Mouse (Mus musculus): ENCODE results near the gene Sdhaf4. TPM values are rescaled to one million over a fixed set of nuclear protein-coding genes. Genes with fewer than 3 reads are reported as not detected.

Gene Sdhaf4
- polyA plus RNA-seq, 1 experiment = 40.5 TPM

- Histone ChIP-seq H3K4me2 (ENCODE audit: low read depth) (no peak overlapping the region), H3K36me3 (ENCODE audit: control insufficient read depth, insufficient read depth) (no peaks in the 10 kb centered on the region), H3K4me3 (no peak overlapping the region), H3ac (ENCODE audit: control insufficient read depth, insufficient read length) (no peak overlapping the region), H3K27me3 (ENCODE audit: control insufficient read depth, insufficient read depth, insufficient read length) (peaks cover 5% of the 10 kb centered on the region), H3K79me2 (ENCODE audit: control insufficient read depth, insufficient read depth) (no peaks in the 10 kb centered on the region)
- no peak for TF ChIP-seq REST (IDR thresholded peaks at IDR 0.05; ENCODE audit: insufficient read depth, insufficient read length)
- TF ChIP-seq POLR2AphosphoS2 (IDR thresholded peaks at IDR 0.05; ENCODE audit: insufficient read length, low read depth) = no peak
- TF ChIP-seq MYOG (IDR thresholded peaks at IDR 0.05; ENCODE audit: control insufficient read depth in 1 of 3, insufficient read depth in 1 of 3, insufficient read length in 2 of 3, low read depth in 2 of 3) = no peak
- no peak for TF ChIP-seq MAX (IDR thresholded peaks at IDR 0.05; ENCODE audit: low read depth)
- TF ChIP-seq CEBPB (IDR thresholded peaks at IDR 0.05; ENCODE audit: insufficient read depth, poor library complexity, severe bottlenecking) = no peak
- no peak for TF ChIP-seq POLR2A (IDR thresholded peaks at IDR 0.05; ENCODE audit: insufficient read length, low read depth)
- no peak for TF ChIP-seq TCF12 (IDR thresholded peaks at IDR 0.05; ENCODE audit: insufficient read depth, poor library complexity, severe bottlenecking)
- TF ChIP-seq E2F4 (IDR thresholded peaks at IDR 0.05; ENCODE audit: insufficient read depth) = no peak
- TF ChIP-seq MYOD1 (IDR thresholded peaks at IDR 0.05; ENCODE audit: control insufficient read depth in 1 of 3, insufficient read length in 2 of 3, low read depth in 2 of 3) = no peak
- no peak for TF ChIP-seq SRF (IDR thresholded peaks at IDR 0.05; ENCODE audit: control insufficient read depth, insufficient read length, low read depth)
- TF ChIP-seq USF1 (IDR thresholded peaks at IDR 0.05; ENCODE audit: low read depth) = no peak
- TF ChIP-seq TCF3 (IDR thresholded peaks at IDR 0.05; ENCODE audit: insufficient read length, low read depth) = no peak
Measured at GRCm38 (mm10) chr1:23959415-23959732, 46.1 kb downstream of the Sdhaf4 start.

GRCm38 (mm10) chr1:23958668-23959414 lies 46.6 kb downstream of the Sdhaf4 start:
- Histone ChIP-seq H3ac (ENCODE audit: control insufficient read depth, insufficient read length) (no peak overlapping the region), H3K27me3 (ENCODE audit: control insufficient read depth, insufficient read depth, insufficient read length) (peaks cover 5% of the 10 kb centered on the region), H3K4me3 (no peak overlapping the region), H3K36me3 (ENCODE audit: control insufficient read depth, insufficient read depth) (no peaks in the 10 kb centered on the region), H3K4me2 (ENCODE audit: low read depth) (no peak overlapping the region), H3K79me2 (ENCODE audit: control insufficient read depth, insufficient read depth) (no peaks in the 10 kb centered on the region)
- no peak for TF ChIP-seq MAX (IDR thresholded peaks at IDR 0.05; ENCODE audit: low read depth)
- no peak for TF ChIP-seq MYOD1 (IDR thresholded peaks at IDR 0.05; ENCODE audit: control insufficient read depth in 1 of 3, insufficient read length in 2 of 3, low read depth in 2 of 3)
- TF ChIP-seq POLR2AphosphoS2 (IDR thresholded peaks at IDR 0.05; ENCODE audit: insufficient read length, low read depth) = no peak
- TF ChIP-seq CEBPB (IDR thresholded peaks at IDR 0.05; ENCODE audit: insufficient read depth, poor library complexity, severe bottlenecking) = no peak
- no peak for TF ChIP-seq MYOG (IDR thresholded peaks at IDR 0.05; ENCODE audit: control insufficient read depth in 1 of 3, insufficient read depth in 1 of 3, insufficient read length in 2 of 3, low read depth in 2 of 3)
- no peak for TF ChIP-seq E2F4 (IDR thresholded peaks at IDR 0.05; ENCODE audit: insufficient read depth)
- no peak for TF ChIP-seq USF1 (IDR thresholded peaks at IDR 0.05; ENCODE audit: low read depth)

- no peak for TF ChIP-seq TCF12 (IDR thresholded peaks at IDR 0.05; ENCODE audit: insufficient read depth, poor library complexity, severe bottlenecking)
- no peak for TF ChIP-seq REST (IDR thresholded peaks at IDR 0.05; ENCODE audit: insufficient read depth, insufficient read length)
- no peak for TF ChIP-seq SRF (IDR thresholded peaks at IDR 0.05; ENCODE audit: control insufficient read depth, insufficient read length, low read depth)
- TF ChIP-seq TCF3 (IDR thresholded peaks at IDR 0.05; ENCODE audit: insufficient read length, low read depth) = no peak
- TF ChIP-seq POLR2A (IDR thresholded peaks at IDR 0.05; ENCODE audit: insufficient read length, low read depth) = no peak
- no peak for TF ChIP-seq MAX (IDR thresholded peaks at IDR 0.05; ENCODE audit: low read depth)
- no peak for TF ChIP-seq E2F4 (IDR thresholded peaks at IDR 0.05; ENCODE audit: insufficient read depth)
- no peak for TF ChIP-seq MYOG (IDR thresholded peaks at IDR 0.05; ENCODE audit: control insufficient read depth in 1 of 3, insufficient read depth in 1 of 3, insufficient read length in 2 of 3, low read depth in 2 of 3)
- Histone ChIP-seq H3K36me3 (ENCODE audit: control insufficient read depth, insufficient read depth) (no peaks in the 10 kb centered on the region), H3K27me3 (ENCODE audit: control insufficient read depth, insufficient read depth, insufficient read length) (peaks cover 5% of the 10 kb centered on the region), H3K79me2 (ENCODE audit: control insufficient read depth, insufficient read depth) (no peaks in the 10 kb centered on the region), H3K4me3 (no peak overlapping the region), H3ac (ENCODE audit: control insufficient read depth, insufficient read length) (no peak overlapping the region), H3K4me2 (ENCODE audit: low read depth) (no peak overlapping the region)
Measured at GRCm38 (mm10) chr1:23958101-23958500, 47.4 kb downstream of the Sdhaf4 start.

GRCm38 (mm10) chr1:23955539-23955938 lies 49.9 kb downstream of the Sdhaf4 start:
- Histone ChIP-seq H3K79me2 (ENCODE audit: control insufficient read depth, insufficient read depth) (no peaks in the 10 kb centered on the region), H3K4me3 (no peak overlapping the region), H3K4me2 (ENCODE audit: low read depth) (no peak overlapping the region), H3K36me3 (ENCODE audit: control insufficient read depth, insufficient read depth) (no peaks in the 10 kb centered on the region), H3K27me3 (ENCODE audit: control insufficient read depth, insufficient read depth, insufficient read length) (peaks cover 5% of the 10 kb centered on the region), H3ac (ENCODE audit: control insufficient read depth, insufficient read length) (no peak overlapping the region)
- no peak for TF ChIP-seq TCF12 (IDR thresholded peaks at IDR 0.05; ENCODE audit: insufficient read depth, poor library complexity, severe bottlenecking)
- no peak for TF ChIP-seq POLR2A (IDR thresholded peaks at IDR 0.05; ENCODE audit: insufficient read length, low read depth)
- TF ChIP-seq MAX (IDR thresholded peaks at IDR 0.05; ENCODE audit: low read depth) = no peak
- TF ChIP-seq SRF (IDR thresholded peaks at IDR 0.05; ENCODE audit: control insufficient read depth, insufficient read length, low read depth) = no peak
- no peak for TF ChIP-seq USF1 (IDR thresholded peaks at IDR 0.05; ENCODE audit: low read depth)

GRCm38 (mm10) chr1:23953921-23954320 lies 51.5 kb downstream of the Sdhaf4 start:
- Histone ChIP-seq H3K4me3 (no peak overlapping the region), H3K4me2 (ENCODE audit: low read depth) (no peak overlapping the region), H3K27me3 (ENCODE audit: control insufficient read depth, insufficient read depth, insufficient read length) (no peaks in the 10 kb centered on the region), H3K79me2 (ENCODE audit: control insufficient read depth, insufficient read depth) (no peaks in the 10 kb centered on the region), H3K36me3 (ENCODE audit: control insufficient read depth, insufficient read depth) (no peaks in the 10 kb centered on the region), H3ac (ENCODE audit: control insufficient read depth, insufficient read length) (no peak overlapping the region)
- TF ChIP-seq TCF3 (IDR thresholded peaks at IDR 0.05; ENCODE audit: insufficient read length, low read depth) (no peak), REST (IDR thresholded peaks at IDR 0.05; ENCODE audit: insufficient read depth, insufficient read length) (no peak), MAX (IDR thresholded peaks at IDR 0.05; ENCODE audit: low read depth) (no peak), E2F4 (IDR thresholded peaks at IDR 0.05; ENCODE audit: insufficient read depth) (no peak), USF1 (IDR thresholded peaks at IDR 0.05; ENCODE audit: low read depth) (no peak), TCF12 (IDR thresholded peaks at IDR 0.05; ENCODE audit: insufficient read depth, poor library complexity, severe bottlenecking) (no peak), MYOG (IDR thresholded peaks at IDR 0.05; ENCODE audit: control insufficient read depth in 1 of 3, insufficient read depth in 1 of 3, insufficient read length in 2 of 3, low read depth in 2 of 3) (no peak), POLR2AphosphoS2 (IDR thresholded peaks at IDR 0.05; ENCODE audit: insufficient read length, low read depth) (no peak), POLR2A (IDR thresholded peaks at IDR 0.05; ENCODE audit: insufficient read length, low read depth) (no peak), MYOD1 (IDR thresholded peaks at IDR 0.05; ENCODE audit: control insufficient read depth in 1 of 3, insufficient read length in 2 of 3, low read depth in 2 of 3) (no peak), SRF (IDR thresholded peaks at IDR 0.05; ENCODE audit: control insufficient read depth, insufficient read length, low read depth) (no peak), CEBPB (IDR thresholded peaks at IDR 0.05; ENCODE audit: insufficient read depth, poor library complexity, severe bottlenecking) (no peak)
